Mouse (Mus musculus) heart, adult 2 months (tissue): ENCODE results near the gene Cyp4a30b. TPM values are rescaled to one million over a fixed set of nuclear protein-coding genes. Genes with fewer than 3 reads are reported as not detected.
"Not testable (repeated sequence)": the region's sequence is repeated elsewhere in the genome, so short reads cannot be mapped to it uniquely, and the experiment has no call there.

ENCODE experiments used
- DNase-seq, 2 experiments: peaks; one replicate each; pipeline ENCODE4 v3.0.0; 2021
- H3K27ac ChIP-seq: fragments of 200-600 bp; 2 replicates; pipeline ENCODE4 v1.8.1; 2022
- H3K27me3 ChIP-seq: fragments of 200-500 bp; 2 replicates; pipeline ENCODE4 v1.6.1; 2012; ENCODE audit warnings: mild to moderate bottlenecking, low read length, inconsistent platforms, mixed read lengths; ENCODE audit not compliant: control insufficient read depth, insufficient read depth
- H3K36me3 ChIP-seq: fragments of 200-500 bp; 2 replicates; pipeline ENCODE4 v1.6.1; 2012; ENCODE audit warnings: low read length, inconsistent platforms; ENCODE audit not compliant: control insufficient read depth, insufficient read depth
- H3K4me1 ChIP-seq: fragments of 200-500 bp; 2 replicates; pipeline ENCODE4 v1.6.1; 2011; ENCODE audit warnings: low read length; ENCODE audit not compliant: control insufficient read depth, insufficient read depth
- H3K4me3 ChIP-seq: fragments of 200-600 bp; 2 replicates; pipeline ENCODE4 v1.8.1; 2022
- H3K79me2 ChIP-seq: fragments of 200-500 bp; replicated peaks from 2 replicates; pipeline ENCODE4 v1.6.1; 2012; ENCODE audit warnings: mild to moderate bottlenecking, inconsistent platforms, low read length, moderate library complexity, mixed read lengths; ENCODE audit not compliant: control insufficient read depth, insufficient read depth
- H3K9ac ChIP-seq: fragments of 200-500 bp; 2 replicates; pipeline ENCODE4 v1.6.1; 2012; ENCODE audit warnings: low read depth, mild to moderate bottlenecking, control low read depth, inconsistent platforms, low read length, mixed read lengths
- CTCF ChIP-seq: fragments of 200-600 bp; IDR thresholded peaks from 2 replicates; pipeline ENCODE4 v1.8.1; 2022; ENCODE audit warnings: antibody characterized with exemption, mild to moderate bottlenecking, moderate library complexity
- EP300 ChIP-seq: fragments of 200-500 bp; IDR thresholded peaks from 2 replicates; pipeline ENCODE4 v1.6.1; 2011; ENCODE audit warnings: low read depth, low read length, control low read depth; ENCODE audit not compliant: insufficient read depth
- POLR2A ChIP-seq: fragments of 200-500 bp; IDR thresholded peaks from 2 replicates; pipeline ENCODE4 v1.6.1; 2011; ENCODE audit warnings: mild to moderate bottlenecking, low read depth, low read length, control low read depth; ENCODE audit not compliant: insufficient read depth
- WGBS: fragments of 180-500 bp; shearing (Covaris S2); methylation state at CpG from one replicate; pipeline ENCODE4 v1.1.7; 2018; 5-methylcytosine and 5-hydroxymethylcytosine counted together
- intact Hi-C: fragments of 180-260 bp; cut with DNase I; formaldehyde crosslinking; loops from one replicate; pipeline ENCODE4 v1.15.1; 2025
- polyA plus RNA-seq: library from polyadenylated mRNA; depleted of rRNA; stranded (reverse); fragments of >200 nt; gene quantifications from 2 replicates; pipeline ENCODE4 v1.2.3, GENCODE M21; 2012; rRNA removed
- total RNA-seq, 2 experiments: library from RNA; stranded (reverse); gene quantifications; 2 replicates each; pipeline ENCODE4 v1.2.3; 2021

The Cyp4a30b gene
- total and polyA plus RNA-seq, 3 experiments: not detected

DNA sequence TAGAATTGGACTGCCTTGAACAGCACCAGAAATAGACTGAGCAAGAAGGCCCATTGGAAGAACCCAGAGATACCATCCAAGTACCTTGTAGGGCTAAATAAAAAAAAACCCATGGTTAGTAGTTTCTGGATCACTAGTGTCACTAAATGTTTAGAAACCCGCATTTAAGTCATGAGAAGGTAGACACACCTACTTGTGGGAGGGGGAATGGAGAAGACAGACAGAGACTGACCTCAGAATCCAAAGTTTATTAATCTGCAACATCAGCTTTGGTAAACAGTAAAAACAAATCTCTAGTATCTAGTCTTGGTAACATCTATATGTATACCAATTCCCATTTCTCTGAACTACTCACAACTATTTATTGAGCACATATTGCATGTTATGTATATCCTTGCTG, 43.6 kb downstream of the Cyp4a30b start, which contains the start of gene Cyp4a14:
Gene Cyp4a14, minus strand, starts transcription at position 142 of the 400 bp plus-strand sequence.
- Histone ChIP-seq H3K27ac (no peak within 1 kb of the TSS), H3K4me1 (no peaks in the 10 kb centered on the region), H3K79me2 (no peaks in the 10 kb centered on the region), H3K27me3 (no peaks in the 10 kb centered on the region), H3K9ac (no peak within 1 kb of the TSS), H3K4me3 (no peak within 1 kb of the TSS), H3K36me3 (no peaks in the 10 kb centered on the region)
- DNase-seq: no peak
- WGBS: 82% methylated on average over 1 of the region's 1 CpGs
- no peak for TF ChIP-seq EP300
- intact Hi-C loops: no loop called here

DNA sequence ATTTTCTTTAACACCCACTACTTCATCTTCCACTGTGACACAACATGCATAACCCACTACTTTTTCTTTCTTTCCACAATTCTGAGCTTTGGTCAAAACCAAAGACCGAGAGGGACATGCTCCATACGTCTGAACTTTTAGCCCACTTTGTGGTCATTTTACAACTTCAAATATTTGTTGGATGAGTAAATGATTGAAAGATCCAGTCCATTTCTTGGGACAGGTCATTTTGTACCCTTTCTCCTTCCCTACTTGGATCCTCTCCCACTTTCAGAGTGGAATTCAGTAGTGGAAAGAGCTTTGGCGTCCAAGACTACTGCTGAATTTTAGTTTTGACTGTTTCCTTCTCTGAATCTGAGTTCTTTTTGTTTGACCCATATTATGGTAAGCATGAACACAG, 45.1 kb downstream of the Cyp4a30b start:
- H3K36me3 ChIP-seq: no peaks in the 10 kb centered on the region
- no peak overlapping the region for H3K9ac ChIP-seq
- no peak overlapping the region for H3K4me3 ChIP-seq
- intact Hi-C loops: no loop called here
- TF ChIP-seq CTCF (no peak), POLR2A (no peak), EP300 (no peak)
- no peaks in the 10 kb centered on the region for H3K79me2 ChIP-seq
- H3K27ac ChIP-seq: no peak overlapping the region
- no peaks in the 10 kb centered on the region for H3K4me1 ChIP-seq
- WGBS: 73% methylated on average over 3 of the region's 3 CpGs
- no peak for DNase-seq
- H3K27me3 ChIP-seq: no peaks in the 10 kb centered on the region

GRCm38 (mm10) chr4:115513964-115514363, 61.6 kb downstream of the Cyp4a30b start:
- intact Hi-C loops, H3K27me3 ChIP-seq, H3K4me1 ChIP-seq, H3K79me2 ChIP-seq, H3K27ac ChIP-seq, H3K4me3 ChIP-seq, DNase-seq, H3K9ac ChIP-seq, H3K36me3 ChIP-seq: not testable (repeated sequence)

DNA sequence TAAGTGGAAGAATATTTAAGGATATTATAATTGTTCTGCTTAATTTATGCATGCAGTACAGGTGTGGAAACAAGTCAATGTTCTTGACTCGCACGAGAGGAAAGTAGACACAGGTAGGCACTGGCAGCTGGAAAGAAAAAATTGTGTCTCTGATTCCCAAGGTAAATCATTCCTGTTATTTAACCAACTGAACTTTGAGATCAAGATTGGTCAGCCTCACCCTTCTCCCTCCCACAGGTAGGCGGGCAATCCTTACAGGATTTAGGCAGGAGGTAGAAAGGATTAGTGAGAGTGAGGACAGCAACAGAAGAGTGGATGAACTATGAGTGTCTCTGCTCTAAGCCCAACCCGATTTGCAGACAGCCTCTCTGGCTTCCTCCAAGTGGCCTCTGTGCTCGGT, 65.6 kb downstream of the Cyp4a30b start, which contains the start of gene Cyp4a10:
Gene Cyp4a10, plus strand, starts transcription at position 265 of the 400 bp plus-strand sequence.
- H3K79me2 ChIP-seq, DNase-seq, H3K9ac ChIP-seq, H3K4me1 ChIP-seq, intact Hi-C loops, H3K36me3 ChIP-seq, H3K27ac ChIP-seq, H3K27me3 ChIP-seq, H3K4me3 ChIP-seq: not testable (repeated sequence)
- WGBS: 83% methylated on average over 5 of the region's 5 CpGs

DNA sequence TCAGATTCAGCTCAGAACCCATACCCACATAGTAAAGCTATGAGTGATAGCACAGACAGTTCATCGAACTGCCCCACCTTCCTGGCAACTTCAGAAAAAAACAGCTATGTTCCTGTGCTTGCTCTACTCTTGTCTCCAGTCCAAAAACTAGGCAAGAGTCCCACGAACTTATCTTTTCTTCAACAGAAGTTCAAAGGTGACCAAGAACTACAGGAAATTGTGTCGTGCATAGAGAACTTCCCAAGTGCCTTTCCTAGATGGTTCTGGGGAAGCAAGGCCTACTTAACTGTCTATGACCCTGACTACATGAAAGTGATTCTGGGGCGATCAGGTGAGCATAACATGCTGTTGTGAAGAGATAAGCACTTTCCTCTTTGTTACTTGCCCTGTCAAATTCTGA, 67.0 kb downstream of the Cyp4a30b start:
- Histone ChIP-seq H3K79me2 (no peaks in the 10 kb centered on the region), H3K27me3 (no peaks in the 10 kb centered on the region), H3K9ac (no peak overlapping the region), H3K36me3 (no peaks in the 10 kb centered on the region), H3K4me3 (no peak overlapping the region), H3K4me1 (no peaks in the 10 kb centered on the region), H3K27ac (no peak overlapping the region)
- WGBS: 36% methylated on average over 4 of the region's 4 CpGs
- intact Hi-C loops: no loop called here
- no peak for DNase-seq
- TF ChIP-seq POLR2A (no peak), CTCF (no peak), EP300 (no peak)

Other genes starting within 250 kb of the Cyp4a30b start
- gene Cyp4a29, start 210.5 kb upstream of the Cyp4a30b start, total RNA-seq: not detected
- not detected in 2 replicates for gene Cyp4a29, start 210.5 kb upstream of the Cyp4a30b start, polyA plus RNA-seq
- gene Cyp4a12a, start 153.6 kb upstream of the Cyp4a30b start, total RNA-seq: not detected
- not detected in 2 replicates for gene Cyp4a12a, start 153.6 kb upstream of the Cyp4a30b start, polyA plus RNA-seq
- gene Cyp4a12b, start 41.0 kb upstream of the Cyp4a30b start, total RNA-seq: not detected
- gene Cyp4a12b, start 41.0 kb upstream of the Cyp4a30b start, polyA plus RNA-seq: 2.1 TPM in 1 of 2 replicates, not detected in the other
- not detected for gene Cyp4a14, start 43.5 kb downstream of the Cyp4a30b start, total RNA-seq
- 0.32 TPM in 1 of 2 replicates, not detected in the other for gene Cyp4a14, start 43.5 kb downstream of the Cyp4a30b start, polyA plus RNA-seq
- under 1 TPM in 1 of 2 experiments, not detected in 1; 0.21 TPM for gene Cyp4a10, start 65.7 kb downstream of the Cyp4a30b start, total RNA-seq
- gene Cyp4a10, start 65.7 kb downstream of the Cyp4a30b start, polyA plus RNA-seq: 0.41 TPM in 1 of 2 replicates, not detected in the other
- gene Cyp4a31, start 111.0 kb downstream of the Cyp4a30b start, total RNA-seq: not detected
- gene Cyp4a31, start 111.0 kb downstream of the Cyp4a30b start, polyA plus RNA-seq: not detected in 2 replicates
- gene Cyp4a32, start 148.4 kb downstream of the Cyp4a30b start, total RNA-seq: not detected
- not detected in 2 replicates for gene Cyp4a32, start 148.4 kb downstream of the Cyp4a30b start, polyA plus RNA-seq
- 10 to 100 TPM; 28.3 to 29.2 TPM for gene Cyp4b1, start 195.1 kb downstream of the Cyp4a30b start, total RNA-seq
- 56.5 and 61.1 TPM in 2 replicates for gene Cyp4b1, start 195.1 kb downstream of the Cyp4a30b start, polyA plus RNA-seq